Mouse (Mus musculus) megakaryocyte, embryonic 14.5 days (primary cell): ENCODE data around the gene Aftph. TPM values are rescaled to one million over a fixed set of nuclear protein-coding genes. Genes with fewer than 3 reads are reported as not detected.

Experiments
- H3K27me3 ChIP-seq: replicated peaks from 2 replicates; pipeline ENCODE3; 2012; ENCODE audit warnings: inconsistent platforms
- H3K36me3 ChIP-seq: replicated peaks from 2 replicates; pipeline ENCODE3; 2012; ENCODE audit warnings: low read length, inconsistent platforms, mixed read lengths
- H3K4me1 ChIP-seq: 2 replicates; pipeline ENCODE4 v1.6.1; 2012; ENCODE audit warnings: inconsistent platforms
- H3K4me3 ChIP-seq: replicated peaks from 2 replicates; pipeline ENCODE3; 2012; ENCODE audit warnings: moderate library complexity, mild to moderate bottlenecking, inconsistent platforms
- H3K9me3 ChIP-seq: 2 replicates; pipeline ENCODE4 v1.6.1; 2012; ENCODE audit warnings: inconsistent platforms
- FLI1 ChIP-seq: IDR thresholded peaks from 2 replicates; pipeline ENCODE4 v1.6.1; 2012; ENCODE audit warnings: low read length, inconsistent platforms, mixed read lengths
- GATA1 ChIP-seq: IDR thresholded peaks from 3 replicates; pipeline ENCODE4 v1.6.1; 2012; ENCODE audit warnings: mixed read lengths, low read length, inconsistent platforms, borderline replicate concordance
- polyA plus RNA-seq: library from polyadenylated mRNA; stranded (reverse); fragments of >175 nt; gene quantifications from 2 replicates; pipeline ENCODE4 v1.2.3, GENCODE M21; 2012; ENCODE audit warnings: low replicate concordance; ENCODE audit not compliant: insufficient read depth

Gene Aftph
- polyA plus RNA-seq, 1 experiment = 19.6 TPM

- H3K27me3 ChIP-seq = no peaks in the 10 kb centered on the region
- peaks cover 73% of the 10 kb centered on the region for H3K4me1 ChIP-seq
- H3K36me3 ChIP-seq = peaks cover 84% of the 10 kb centered on the region
- TF ChIP-seq GATA1 (no peak), FLI1 (no peak)
- no peaks in the 10 kb centered on the region for H3K9me3 ChIP-seq
- H3K4me3 ChIP-seq = peak overlapping the region; percentile 40
These were observed 12.0 kb downstream of the Aftph start for GRCm38 (mm10) chr11:20729403-20729802.

- Histone ChIP-seq H3K4me1 (peaks cover 72% of the 10 kb centered on the region), H3K4me3 (no peak overlapping the region), H3K9me3 (no peaks in the 10 kb centered on the region), H3K36me3 (peaks cover 87% of the 10 kb centered on the region), H3K27me3 (no peaks in the 10 kb centered on the region)
- TF ChIP-seq GATA1 = no peak
- no peak for TF ChIP-seq FLI1
These were observed 13.3 kb downstream of the Aftph start for GRCm38 (mm10) chr11:20728044-20728443.

- no peak overlapping the region for H3K4me3 ChIP-seq
- TF ChIP-seq FLI1 (no peak), GATA1 (no peak)
- H3K4me1 ChIP-seq = peaks cover 73% of the 10 kb centered on the region
- no peaks in the 10 kb centered on the region for H3K27me3 ChIP-seq
- peaks cover 91% of the 10 kb centered on the region for H3K36me3 ChIP-seq
- H3K9me3 ChIP-seq = no peaks in the 10 kb centered on the region
These were observed 17.8 kb downstream of the Aftph start for GRCm38 (mm10) chr11:20723572-20723971.

GRCm38 (mm10) chr11:20712068-20712671 lies 29.2 kb downstream of the Aftph start:
- Histone ChIP-seq H3K4me3 (no peak overlapping the region), H3K36me3 (peaks cover 77% of the 10 kb centered on the region), H3K4me1 (peaks cover 17% of the 10 kb centered on the region), H3K9me3 (no peaks in the 10 kb centered on the region), H3K27me3 (no peaks in the 10 kb centered on the region)
- TF ChIP-seq GATA1 = no peak
- no peak for TF ChIP-seq FLI1

- H3K36me3 ChIP-seq = peaks cover 100% of the 10 kb centered on the region
These were observed 50.4 kb downstream of the Aftph start for GRCm38 (mm10) chr11:20691000-20691399.

GRCm38 (mm10) chr11:20681679-20682078 lies 59.7 kb downstream of the Aftph start:
- Histone ChIP-seq H3K36me3 (peaks cover 32% of the 10 kb centered on the region), H3K4me3 (no peak overlapping the region), H3K4me1 (peaks cover 26% of the 10 kb centered on the region), H3K9me3 (no peaks in the 10 kb centered on the region), H3K27me3 (peaks cover 28% of the 10 kb centered on the region)
- no peak for TF ChIP-seq FLI1
- TF ChIP-seq GATA1 = no peak

More at GRCm38 (mm10) chr11:20691000-20691399, 50.4 kb downstream of the Aftph start:
- H3K9me3 ChIP-seq = no peaks in the 10 kb centered on the region
- no peaks in the 10 kb centered on the region for H3K27me3 ChIP-seq
- TF ChIP-seq FLI1 = no peak
- no peak for TF ChIP-seq GATA1
- peaks cover 14% of the 10 kb centered on the region for H3K4me1 ChIP-seq
- no peak overlapping the region for H3K4me3 ChIP-seq

GRCm38 (mm10) chr11:20680781-20681180 lies 60.6 kb downstream of the Aftph start:
- peaks cover 35% of the 10 kb centered on the region for H3K27me3 ChIP-seq
- TF ChIP-seq GATA1 (no peak), FLI1 (no peak)

GRCm38 (mm10) chr11:20679396-20679795 lies 62.0 kb downstream of the Aftph start:
- no peak overlapping the region for H3K4me3 ChIP-seq
- TF ChIP-seq GATA1 (no peak), FLI1 (no peak)
- H3K9me3 ChIP-seq = no peaks in the 10 kb centered on the region
- peaks cover 41% of the 10 kb centered on the region for H3K27me3 ChIP-seq
- H3K4me1 ChIP-seq = peaks cover 27% of the 10 kb centered on the region
- H3K36me3 ChIP-seq = peaks cover 9% of the 10 kb centered on the region

More at GRCm38 (mm10) chr11:20680781-20681180, 60.6 kb downstream of the Aftph start:
- Histone ChIP-seq H3K4me3 (no peak overlapping the region), H3K9me3 (no peaks in the 10 kb centered on the region), H3K4me1 (peaks cover 23% of the 10 kb centered on the region), H3K36me3 (peaks cover 23% of the 10 kb centered on the region)

- H3K4me1 ChIP-seq = peaks cover 40% of the 10 kb centered on the region
- H3K36me3 ChIP-seq = no peaks in the 10 kb centered on the region
- TF ChIP-seq FLI1 (no peak), GATA1 (no peak)
- H3K27me3 ChIP-seq = peaks cover 33% of the 10 kb centered on the region
- H3K9me3 ChIP-seq = no peaks in the 10 kb centered on the region
- no peak overlapping the region for H3K4me3 ChIP-seq
These were observed 68.9 kb downstream of the Aftph start for GRCm38 (mm10) chr11:20672513-20672912.

- H3K4me1 ChIP-seq = peaks cover 38% of the 10 kb centered on the region
- peak overlapping the region; percentile 68 for H3K4me3 ChIP-seq
- TF ChIP-seq FLI1 (no peak), GATA1 (no peak)
- H3K27me3 ChIP-seq = peaks cover 27% of the 10 kb centered on the region
- no peaks in the 10 kb centered on the region for H3K36me3 ChIP-seq
- H3K9me3 ChIP-seq = no peaks in the 10 kb centered on the region
These were observed 69.5 kb downstream of the Aftph start for GRCm38 (mm10) chr11:20671789-20672392.

- TF ChIP-seq FLI1 = no peak
- TF ChIP-seq GATA1 = no peak
- H3K4me3 ChIP-seq = no peak overlapping the region
- H3K27me3 ChIP-seq = peaks cover 10% of the 10 kb centered on the region
- H3K9me3 ChIP-seq = peaks cover 6% of the 10 kb centered on the region; the same call in 1 of the 2 replicates
- no peaks in the 10 kb centered on the region for H3K36me3 ChIP-seq
- H3K4me1 ChIP-seq = peaks cover 35% of the 10 kb centered on the region
These were observed 76.5 kb downstream of the Aftph start for GRCm38 (mm10) chr11:20664878-20665277.
